Mouse (Mus musculus) gastrocnemius, postnatal 14 days (tissue): ENCODE results near the gene 1700123K08Rik. TPM values are rescaled to one million over a fixed set of nuclear protein-coding genes. Genes with fewer than 3 reads are reported as not detected.
"Not testable (repeated sequence)": the region's sequence is repeated elsewhere in the genome, so short reads cannot be mapped to it uniquely, and the experiment has no call there.

ENCODE experiments used
- DNase-seq: peaks from one replicate; pipeline ENCODE4 v3.0.0; 2021; ENCODE audit warnings: mixed read lengths
- intact Hi-C: fragments of 180-260 bp; cut with DNase I; formaldehyde crosslinking; loops from one replicate; pipeline ENCODE4 v1.15.1; 2025; ENCODE audit warnings: low total_unique reads
- long read RNA-seq, 2 experiments: library from polyadenylated mRNA; stranded (forward); transcript quantifications; one replicate each; pipeline ENCODE4 v2.0.0; 2021
- microRNA-seq, 2 experiments: library from miRNA; unstranded; fragments of <30 nt; microRNA quantifications; one replicate each; pipeline ENCODE4 v1.2.0; 2021
- total RNA-seq, 2 experiments: library from RNA; stranded (reverse); gene quantifications; 2 replicates each; pipeline ENCODE4 v1.2.3; 2021

The 1700123K08Rik gene
- not detected for total RNA-seq
- long read RNA-seq, experiment 1, result 0 reads
- long read RNA-seq, experiment 2, result 0 reads

DNA sequence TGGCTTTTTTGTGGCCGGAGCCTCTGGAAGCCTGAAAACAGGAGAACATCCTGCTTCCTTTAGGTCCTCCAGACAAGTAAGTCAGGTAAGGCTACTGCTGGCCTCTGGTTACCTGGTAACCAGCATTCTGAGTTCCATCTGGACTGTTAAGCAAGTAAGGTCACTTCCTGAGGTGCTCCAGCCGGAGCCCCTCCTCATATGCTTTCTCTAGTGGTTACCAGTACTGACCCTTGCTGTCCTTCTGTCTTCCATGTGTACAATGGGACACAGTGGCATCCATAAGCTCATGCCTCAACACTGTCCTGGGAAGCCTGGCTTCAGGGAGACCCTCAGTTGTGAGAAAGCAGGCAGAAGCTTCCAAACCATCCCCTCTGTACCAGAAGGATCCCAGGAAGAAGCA is at the start of gene 1700123K08Rik:
1700123K08Rik (minus strand) TSS at position 101 of the 400 bp plus-strand sequence.
- intact Hi-C loops, DNase-seq: not testable (repeated sequence)

DNA sequence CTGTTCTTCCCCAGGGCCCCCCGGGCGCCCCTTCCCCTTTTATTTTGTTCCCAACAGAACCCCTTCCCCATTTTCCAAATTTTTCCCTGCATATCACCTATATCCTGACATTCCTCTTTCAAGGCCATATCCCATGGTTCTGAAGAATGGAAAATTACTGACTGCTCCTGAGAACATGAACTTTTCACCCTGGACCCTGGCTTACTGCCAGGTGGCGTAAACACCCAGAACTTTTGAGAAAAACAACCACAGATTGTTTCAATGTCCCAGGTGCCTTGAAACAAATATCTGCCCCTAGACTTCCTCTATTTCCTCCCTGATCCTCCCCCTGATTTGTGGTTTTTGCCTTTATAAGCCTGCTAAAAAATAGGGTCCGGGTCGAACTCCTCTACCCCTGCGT is 22.9 kb upstream of the 1700123K08Rik start:
- intact Hi-C loops, result no loop called here
- no peak for DNase-seq

DNA sequence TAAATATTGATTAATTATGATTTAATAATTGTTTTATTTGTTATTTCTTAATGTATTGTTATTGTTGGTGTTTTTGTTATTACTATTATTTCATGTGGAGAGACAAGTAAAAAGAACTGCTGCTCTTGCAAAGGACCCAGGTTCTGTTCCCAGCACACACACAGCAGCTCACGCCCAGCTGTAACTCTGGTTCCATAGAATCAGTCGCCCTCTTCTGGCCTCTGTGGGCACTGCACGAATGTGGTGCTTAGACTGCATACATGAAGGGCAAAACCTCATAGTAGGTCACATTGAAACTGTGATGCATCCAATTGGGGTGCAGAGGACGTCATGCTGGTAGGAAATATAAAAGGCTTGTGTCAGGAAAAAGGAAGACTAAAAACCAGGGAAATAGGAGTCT is 7.1 kb upstream of the 1700123K08Rik start:
- intact Hi-C loops, result no loop called here
- DNase-seq, result no peak

DNA sequence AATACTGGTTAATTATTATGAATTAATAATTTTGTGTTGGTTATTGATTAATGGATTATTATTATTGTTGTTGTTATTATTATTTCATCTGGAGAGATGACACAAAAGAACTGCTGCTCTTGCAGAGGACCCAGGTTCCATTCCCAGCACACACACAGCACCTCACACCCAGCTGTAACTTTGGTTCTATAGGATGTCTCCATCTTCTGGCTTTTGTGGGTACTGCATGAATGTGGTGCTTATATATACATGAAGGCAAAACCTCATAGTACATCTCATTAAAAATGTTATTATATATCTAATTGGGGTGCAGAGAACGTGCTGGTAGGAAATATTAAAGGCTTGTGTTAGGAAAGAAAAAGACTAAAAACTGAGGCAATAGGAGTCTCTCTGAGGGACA is 11.8 kb downstream of the 1700123K08Rik start:
- DNase-seq, result no peak

DNA sequence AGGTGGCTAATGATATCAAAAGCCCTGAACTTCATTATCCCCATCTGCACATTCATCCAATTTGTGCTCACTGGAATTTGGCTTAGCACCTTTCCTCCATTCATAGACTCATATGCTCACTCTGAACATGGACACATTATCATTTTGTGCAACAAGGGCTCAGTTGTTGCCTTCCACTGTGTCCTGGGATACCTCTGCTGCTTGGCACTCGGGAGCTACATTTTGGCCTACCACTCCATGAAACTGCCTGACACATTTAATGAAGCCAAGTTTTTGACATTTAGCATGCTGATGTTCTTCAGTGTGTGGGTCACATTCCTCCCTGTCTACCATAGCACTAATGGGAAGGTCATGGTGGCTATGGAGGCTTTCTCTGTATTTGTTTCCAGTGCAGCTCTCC is 32.0 kb downstream of the 1700123K08Rik start:
- no peak for DNase-seq
- intact Hi-C loops, result no loop called here

More for the DNA sequence above, 11.8 kb downstream of the 1700123K08Rik start:
- intact Hi-C loops, result no loop called here

Small RNA genes within 50 kb of the gene (microRNA-seq; reads per million reads assigned to microRNA genes)
- gene Gm24082, result 0 reads per million in 2 experiments

Other genes with a start within 250 kb of the 1700123K08Rik start
- not detected for gene Pvrig, start 222.8 kb downstream of the 1700123K08Rik start, total RNA-seq
- 1 to 10 TPM; 3.2 to 3.6 TPM for gene Zfp157, start 123.2 kb downstream of the 1700123K08Rik start, total RNA-seq
- gene Zfp68, start 55.0 kb upstream of the 1700123K08Rik start, total RNA-seq, result 10 to 100 TPM; 14.0 to 15.1 TPM
- gene A430033K04Rik, start 58.1 kb upstream of the 1700123K08Rik start, total RNA-seq, result 1 to 10 TPM; 2.2 to 2.5 TPM
- 10 to 100 TPM; 13.6 to 31.5 TPM for gene Fam20c, start 189.8 kb upstream of the 1700123K08Rik start, total RNA-seq